Mouse (Mus musculus): ENCODE results near the gene Sik2.

Sik2 gene

DNA sequence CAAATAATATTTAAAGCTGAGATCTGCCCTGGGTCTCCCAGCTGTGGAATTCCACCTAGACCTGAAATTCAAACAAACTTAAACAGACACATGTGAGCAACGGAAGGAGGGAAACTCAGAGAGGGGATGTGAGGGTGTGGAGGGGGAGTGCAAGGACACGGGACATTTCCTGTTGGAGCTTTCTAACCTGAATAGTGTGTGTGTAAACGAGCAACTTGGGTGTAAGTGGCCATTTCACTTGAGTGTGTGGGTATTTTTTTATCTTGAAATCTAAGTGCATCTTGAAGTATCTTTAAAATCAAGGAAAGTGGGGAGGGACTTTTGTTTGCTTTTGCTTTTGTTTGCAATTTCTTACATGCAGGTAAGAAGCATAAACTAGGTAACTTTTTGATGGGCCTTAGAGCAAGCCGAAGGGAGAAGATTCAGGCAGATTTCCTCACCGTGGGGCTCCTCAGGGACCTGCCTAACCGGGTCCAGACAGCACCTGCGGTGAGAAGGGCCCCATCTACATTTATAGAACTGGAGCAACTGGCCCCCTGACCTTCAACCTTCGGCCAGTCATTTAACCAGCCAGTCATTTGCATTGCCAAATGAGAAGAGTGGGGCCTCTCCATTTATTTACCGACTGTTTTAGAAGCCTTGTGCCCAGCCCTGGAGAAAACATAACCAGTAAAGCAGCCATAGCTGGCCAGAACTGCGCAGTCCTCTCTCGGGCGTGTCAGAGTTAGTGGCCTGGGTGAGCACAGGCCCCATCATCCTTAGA is 161.1 kb downstream of the Sik2 start:
- DNase-seq (ENCODE audit: low read depth in 1 of 2, low spot score in 2 of 2), result no peak

DNA sequence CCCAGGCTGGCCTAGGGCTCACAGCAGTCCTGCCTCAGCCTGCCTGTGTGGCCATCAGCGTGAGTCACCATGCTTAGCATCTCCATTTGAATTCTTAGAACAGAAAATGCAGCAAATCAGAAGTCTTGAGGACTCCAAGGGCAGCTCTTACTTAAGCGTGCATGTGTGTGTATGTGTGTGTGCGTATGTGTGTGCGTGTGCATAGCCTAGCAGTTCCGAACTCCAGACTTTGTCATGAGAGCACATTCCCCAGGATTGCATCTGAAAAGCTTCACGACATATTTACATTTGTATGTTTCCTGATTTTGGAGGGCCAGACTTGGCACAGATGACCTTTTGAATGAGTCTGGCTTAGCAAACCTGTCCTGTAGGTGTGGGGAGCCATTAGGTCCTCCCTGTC is 161.7 kb downstream of the Sik2 start:
- DNase-seq (ENCODE audit: low read depth in 1 of 2, low spot score in 2 of 2), result no peak

- no peak for DNase-seq (ENCODE audit: low read depth in 1 of 2, low spot score in 2 of 2)
Observed at GRCm38 (mm10) chr9:50845547-50845946, 163.3 kb downstream of the Sik2 start.

- no peak for DNase-seq (ENCODE audit: low read depth in 1 of 2, low spot score in 2 of 2)
Observed at GRCm38 (mm10) chr9:50845081-50845480, 163.8 kb downstream of the Sik2 start, which contains the start of gene Ppp2r1b. TSS of gene Ppp2r1b (plus strand) at chr9:50845301.
